Mouse (Mus musculus): ENCODE data around the gene Slc43a2. TPM values are rescaled to one million over a fixed set of nuclear protein-coding genes. Genes with fewer than 3 reads are reported as not detected.

Slc43a2 gene
- polyA plus RNA-seq, 1 experiment from 2014 or later: 5.9 TPM

DNA sequence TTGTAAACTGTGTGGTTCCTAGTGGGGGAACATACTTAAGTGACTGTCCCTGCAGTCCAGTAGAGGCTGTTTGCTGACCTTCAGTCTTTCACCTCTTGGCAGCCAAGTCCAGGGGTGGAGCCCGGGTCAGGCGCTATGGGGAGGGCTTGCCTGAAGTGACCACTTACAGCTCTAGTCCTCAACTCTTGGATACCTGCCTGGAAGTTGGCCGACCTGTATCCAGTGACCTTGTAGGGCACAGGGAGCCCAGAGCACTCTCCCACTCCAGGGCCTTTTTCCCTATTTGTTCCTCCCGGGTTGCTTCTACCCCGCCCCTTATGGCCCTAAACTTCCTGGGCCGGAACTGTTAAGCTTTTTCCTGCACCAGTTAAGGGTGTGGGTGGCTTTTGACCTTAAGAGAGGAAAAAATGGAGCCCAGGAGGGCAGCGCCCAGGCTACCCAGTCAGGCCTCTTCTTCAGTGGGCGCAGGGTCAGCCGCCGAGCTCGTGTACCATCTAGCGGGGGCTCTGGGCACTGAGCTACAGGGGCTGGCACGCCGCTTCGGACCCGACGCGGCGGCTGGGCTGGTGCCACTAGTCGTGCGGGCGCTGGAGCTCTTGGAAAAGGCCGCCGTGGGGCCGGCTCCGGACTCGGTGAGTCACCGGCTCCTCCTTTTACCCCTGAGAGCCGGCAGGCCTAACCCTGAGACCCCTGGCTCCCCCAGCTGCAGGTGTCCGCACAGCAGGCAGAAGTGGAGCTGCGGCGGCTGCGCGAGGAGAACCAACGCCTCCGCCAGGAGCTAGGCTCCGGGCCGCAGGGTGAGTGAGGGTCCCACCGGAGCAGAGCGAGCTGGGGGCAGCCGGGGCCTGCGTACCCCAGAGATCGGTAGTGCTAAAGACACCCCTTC, 21.5 kb upstream of the Slc43a2 start, which contains the start of gene Rilp:
Gene Rilp, plus strand, starts transcription at position 354 of the 886 bp plus-strand sequence.
- 3% methylated on average over 42 of the region's 43 CpGs for WGBS

DNA sequence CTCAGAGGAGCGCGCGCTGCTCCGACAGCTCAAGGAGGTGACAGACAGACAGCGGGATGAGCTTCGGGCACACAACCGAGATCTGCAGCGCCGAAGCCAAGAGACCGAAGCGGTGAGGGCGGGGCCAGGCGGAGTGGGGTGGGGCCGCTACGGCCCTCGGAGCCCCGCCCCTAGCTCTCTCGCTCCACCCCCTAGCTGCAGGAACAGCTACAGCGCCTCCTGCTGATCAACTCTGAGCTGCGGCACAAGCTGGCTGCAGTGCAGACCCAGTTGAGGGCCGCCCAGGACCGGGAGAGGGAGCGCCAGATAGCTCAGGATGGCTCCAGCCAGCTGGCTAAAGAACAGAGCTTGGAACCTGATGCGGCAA, 20.9 kb upstream of the Slc43a2 start:
- H3K36me3 ChIP-seq (ENCODE audit: control insufficient read depth, insufficient read depth, low read length): peaks cover 17% of the 10 kb centered on the region
- peak overlapping the region; percentile 76 for H3K4me2 ChIP-seq (replicated peaks; ENCODE audit: low read depth, low read length)
- peak overlapping the region; percentile 57 for H3K9ac ChIP-seq (ENCODE audit: low read depth, low read length)
- no peaks in the 10 kb centered on the region for H3K27me3 ChIP-seq (ENCODE audit: control insufficient read depth, insufficient read depth, low read length)
- peak; percentile 95 for DNase-seq (ENCODE audit: low spot score)
- H3K4me3 ChIP-seq (ENCODE audit: low read depth, low read length): peak overlapping the region; percentile 39
- H3K27ac ChIP-seq (ENCODE audit: low read depth, low read length): peak overlapping the region; percentile 56; the same call in 1 of the 2 replicates
- peaks cover 4% of the 10 kb centered on the region; the same call in 1 of the 2 replicates for H3K4me1 ChIP-seq (replicated peaks; ENCODE audit: control insufficient read depth, insufficient read depth, low read length)
- peak; percentile 89 for ATAC-seq (ENCODE audit: low FRiP score)
- WGBS: 2% methylated on average over 21 of the region's 24 CpGs
- no peaks in the 10 kb centered on the region for H3K9me3 ChIP-seq (ENCODE audit: control insufficient read depth, low read length)

More for the DNA sequence above, 21.5 kb upstream of the Slc43a2 start, which contains the start of gene Rilp:
- H3K4me2 ChIP-seq (replicated peaks; ENCODE audit: low read depth, low read length): peak within 1 kb of the TSS; percentile 76
- H3K9me3 ChIP-seq (ENCODE audit: control insufficient read depth, low read length): no peaks in the 10 kb centered on the region
- H3K27ac ChIP-seq (ENCODE audit: low read depth, low read length): peak within 1 kb of the TSS; percentile 56; the same call in 1 of the 2 replicates
- H3K9ac ChIP-seq (ENCODE audit: low read depth, low read length): peak within 1 kb of the TSS; percentile 57
- ATAC-seq (ENCODE audit: low FRiP score) (peak; percentile 90), DNase-seq (ENCODE audit: low spot score) (peak; percentile 74)
- H3K4me3 ChIP-seq (ENCODE audit: low read depth, low read length): peak within 1 kb of the TSS; percentile 39
- H3K36me3 ChIP-seq (ENCODE audit: control insufficient read depth, insufficient read depth, low read length): peaks cover 20% of the 10 kb centered on the region
- H3K27me3 ChIP-seq (ENCODE audit: control insufficient read depth, insufficient read depth, low read length): no peaks in the 10 kb centered on the region
- H3K4me1 ChIP-seq (replicated peaks; ENCODE audit: control insufficient read depth, insufficient read depth, low read length): peaks cover 4% of the 10 kb centered on the region; the same call in 1 of the 2 replicates

DNA sequence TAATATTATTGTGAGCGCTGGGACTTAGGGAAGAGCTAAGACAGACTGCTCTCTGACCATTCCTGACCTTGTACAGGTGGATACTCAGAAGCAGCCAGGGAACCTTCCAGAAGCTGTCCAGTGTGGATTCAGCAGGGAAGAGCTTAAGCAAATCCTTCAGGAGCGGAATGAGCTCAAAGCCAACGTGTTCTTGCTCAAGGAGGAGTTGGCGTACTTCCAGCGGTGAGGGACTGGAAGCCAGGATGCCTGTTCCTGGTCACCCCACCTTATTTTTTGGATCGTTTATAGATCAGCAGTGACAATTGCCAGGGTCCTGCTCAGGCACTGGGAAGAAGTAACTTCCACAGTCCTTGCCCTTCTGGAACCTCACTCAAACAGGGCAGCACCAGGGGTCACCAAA, 20.3 kb upstream of the Slc43a2 start:
- Histone ChIP-seq H3K36me3 (ENCODE audit: control insufficient read depth, insufficient read depth, low read length) (peaks cover 11% of the 10 kb centered on the region), H3K4me3 (ENCODE audit: low read depth, low read length) (no peak overlapping the region), H3K9ac (ENCODE audit: low read depth, low read length) (no peak overlapping the region), H3K4me2 (replicated peaks; ENCODE audit: low read depth, low read length) (no peak overlapping the region), H3K4me1 (replicated peaks; ENCODE audit: control insufficient read depth, insufficient read depth, low read length) (peaks cover 4% of the 10 kb centered on the region; the same call in 1 of the 2 replicates), H3K9me3 (ENCODE audit: control insufficient read depth, low read length) (no peaks in the 10 kb centered on the region), H3K27me3 (ENCODE audit: control insufficient read depth, insufficient read depth, low read length) (no peaks in the 10 kb centered on the region), H3K27ac (ENCODE audit: low read depth, low read length) (no peak overlapping the region)
- WGBS: 88% methylated on average over 6 of the region's 6 CpGs
- DNase-seq (ENCODE audit: low spot score) (no peak), ATAC-seq (ENCODE audit: low FRiP score) (no peak)

DNA sequence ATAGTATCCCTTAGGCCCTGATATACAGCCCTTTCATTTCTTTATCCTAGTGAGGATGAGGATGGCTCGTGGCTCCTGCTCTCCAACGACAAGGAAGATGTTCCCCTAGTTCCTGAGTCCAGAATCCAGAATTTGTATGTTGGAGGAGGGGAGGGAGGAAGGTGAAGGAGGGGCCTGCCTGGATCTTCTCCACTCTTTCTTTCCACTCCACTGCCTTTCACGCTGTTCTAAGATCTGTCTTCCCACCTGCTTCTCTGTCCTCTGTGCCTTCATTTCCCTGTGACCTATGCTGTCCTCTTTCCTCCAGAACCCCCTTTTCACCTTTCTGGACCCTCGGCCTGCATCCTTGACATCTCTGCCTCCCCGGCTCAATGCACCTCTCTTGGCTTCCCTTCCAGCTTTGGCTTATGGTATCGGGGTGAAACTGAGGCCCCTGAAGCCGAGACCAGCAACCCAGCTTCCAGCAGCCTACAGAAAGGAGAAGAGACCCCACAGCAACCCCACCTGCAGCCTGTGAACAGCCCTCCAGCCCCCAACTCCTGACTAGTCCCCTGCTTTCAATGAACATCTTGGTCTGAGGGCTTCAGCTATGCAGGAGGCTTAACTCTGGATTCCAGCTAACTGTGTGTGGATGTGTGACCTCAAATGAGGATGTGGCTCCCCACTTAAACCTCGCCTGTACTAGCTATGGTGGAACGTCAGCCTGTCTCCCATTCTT, 19.0 kb upstream of the Slc43a2 start:
- DNase-seq (ENCODE audit: low spot score) (no peak), ATAC-seq (ENCODE audit: low FRiP score) (no peak)
- H3K4me2 ChIP-seq (replicated peaks; ENCODE audit: low read depth, low read length): no peak overlapping the region
- 79% methylated on average over 9 of the region's 9 CpGs for WGBS
- H3K4me3 ChIP-seq (ENCODE audit: low read depth, low read length): no peak overlapping the region
- no peaks in the 10 kb centered on the region for H3K9me3 ChIP-seq (ENCODE audit: control insufficient read depth, low read length)
- no peak overlapping the region for H3K9ac ChIP-seq (ENCODE audit: low read depth, low read length)
- peaks cover 8% of the 10 kb centered on the region for H3K36me3 ChIP-seq (ENCODE audit: control insufficient read depth, insufficient read depth, low read length)
- H3K4me1 ChIP-seq (replicated peaks; ENCODE audit: control insufficient read depth, insufficient read depth, low read length): peaks cover 4% of the 10 kb centered on the region; the same call in 1 of the 2 replicates
- no peak overlapping the region for H3K27ac ChIP-seq (ENCODE audit: low read depth, low read length)
- H3K27me3 ChIP-seq (ENCODE audit: control insufficient read depth, insufficient read depth, low read length): no peaks in the 10 kb centered on the region

DNA sequence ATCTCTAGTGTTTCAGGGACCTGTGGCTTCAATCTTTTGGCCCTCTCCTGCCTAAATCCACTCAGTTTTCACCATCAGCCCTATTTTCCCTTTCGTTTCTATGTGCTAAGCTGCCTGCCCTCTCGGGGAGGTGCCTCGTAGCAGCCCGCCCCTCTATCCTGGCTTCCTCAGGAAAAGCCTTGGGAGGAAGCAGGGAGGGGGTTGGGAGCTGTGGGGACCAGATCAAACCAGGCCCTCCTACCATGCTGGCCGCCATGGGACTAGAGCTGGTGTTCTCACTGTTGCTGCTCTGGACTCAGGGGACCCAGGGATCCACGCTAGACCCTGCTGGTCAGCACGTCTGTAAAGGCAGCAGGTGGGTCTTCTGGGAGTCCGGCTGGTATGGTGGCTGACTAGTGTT, 18.2 kb upstream of the Slc43a2 start, which contains the start of gene Scarf1:
Gene Scarf1, plus strand, starts transcription at position 205 of the 400 bp plus-strand sequence.
- 0 out of 2 replicates have a peak within 1 kb of the TSS, but pooled peaks have one; percentile 1 for H3K9ac ChIP-seq (ENCODE audit: low read depth, low read length)
- H3K9me3 ChIP-seq (ENCODE audit: control insufficient read depth, low read length): no peaks in the 10 kb centered on the region
- H3K4me1 ChIP-seq (replicated peaks; ENCODE audit: control insufficient read depth, insufficient read depth, low read length): peaks cover 4% of the 10 kb centered on the region; the same call in 1 of the 2 replicates
- H3K27ac ChIP-seq (ENCODE audit: low read depth, low read length): no peak within 1 kb of the TSS
- ATAC-seq (ENCODE audit: low FRiP score): no peak
- no peaks in the 10 kb centered on the region for H3K27me3 ChIP-seq (ENCODE audit: control insufficient read depth, insufficient read depth, low read length)
- peaks cover 5% of the 10 kb centered on the region for H3K36me3 ChIP-seq (ENCODE audit: control insufficient read depth, insufficient read depth, low read length)
- no peak within 1 kb of the TSS for H3K4me2 ChIP-seq (replicated peaks; ENCODE audit: low read depth, low read length)
- no peak for DNase-seq (ENCODE audit: low spot score)
- no peak within 1 kb of the TSS for H3K4me3 ChIP-seq (ENCODE audit: low read depth, low read length)
- 47% methylated on average over 8 of the region's 8 CpGs for WGBS

DNA sequence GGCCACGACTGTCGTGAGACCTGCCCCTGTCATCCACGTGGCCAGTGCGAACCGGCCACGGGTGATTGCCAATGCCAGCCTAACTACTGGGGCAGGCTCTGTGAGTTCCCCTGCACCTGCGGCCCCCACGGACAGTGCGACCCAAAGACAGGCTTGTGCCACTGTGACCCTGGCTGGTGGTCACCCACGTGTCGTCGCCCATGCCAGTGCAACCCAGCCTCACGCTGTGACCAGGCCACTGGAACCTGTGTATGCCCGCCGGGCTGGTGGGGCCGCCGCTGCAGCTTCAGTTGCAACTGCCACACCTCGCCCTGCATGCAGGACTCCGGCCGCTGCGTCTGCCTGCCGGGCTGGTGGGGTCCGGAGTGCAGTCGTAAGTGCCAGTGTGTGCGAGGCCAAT, 16.3 kb upstream of the Slc43a2 start:
- no peak for ATAC-seq (ENCODE audit: low FRiP score)
- no peak overlapping the region for H3K4me2 ChIP-seq (replicated peaks; ENCODE audit: low read depth, low read length)
- H3K4me3 ChIP-seq (ENCODE audit: low read depth, low read length): no peak overlapping the region
- H3K9ac ChIP-seq (ENCODE audit: low read depth, low read length): no peak overlapping the region
- no peaks in the 10 kb centered on the region for H3K9me3 ChIP-seq (ENCODE audit: control insufficient read depth, low read length)
- no peak for DNase-seq (ENCODE audit: low spot score)
- H3K36me3 ChIP-seq (ENCODE audit: control insufficient read depth, insufficient read depth, low read length): no peaks in the 10 kb centered on the region
- H3K4me1 ChIP-seq (replicated peaks; ENCODE audit: control insufficient read depth, insufficient read depth, low read length): no peaks in the 10 kb centered on the region
- no peak overlapping the region for H3K27ac ChIP-seq (ENCODE audit: low read depth, low read length)
- H3K27me3 ChIP-seq (ENCODE audit: control insufficient read depth, insufficient read depth, low read length): no peaks in the 10 kb centered on the region
- WGBS: 92% methylated on average over 25 of the region's 25 CpGs

DNA sequence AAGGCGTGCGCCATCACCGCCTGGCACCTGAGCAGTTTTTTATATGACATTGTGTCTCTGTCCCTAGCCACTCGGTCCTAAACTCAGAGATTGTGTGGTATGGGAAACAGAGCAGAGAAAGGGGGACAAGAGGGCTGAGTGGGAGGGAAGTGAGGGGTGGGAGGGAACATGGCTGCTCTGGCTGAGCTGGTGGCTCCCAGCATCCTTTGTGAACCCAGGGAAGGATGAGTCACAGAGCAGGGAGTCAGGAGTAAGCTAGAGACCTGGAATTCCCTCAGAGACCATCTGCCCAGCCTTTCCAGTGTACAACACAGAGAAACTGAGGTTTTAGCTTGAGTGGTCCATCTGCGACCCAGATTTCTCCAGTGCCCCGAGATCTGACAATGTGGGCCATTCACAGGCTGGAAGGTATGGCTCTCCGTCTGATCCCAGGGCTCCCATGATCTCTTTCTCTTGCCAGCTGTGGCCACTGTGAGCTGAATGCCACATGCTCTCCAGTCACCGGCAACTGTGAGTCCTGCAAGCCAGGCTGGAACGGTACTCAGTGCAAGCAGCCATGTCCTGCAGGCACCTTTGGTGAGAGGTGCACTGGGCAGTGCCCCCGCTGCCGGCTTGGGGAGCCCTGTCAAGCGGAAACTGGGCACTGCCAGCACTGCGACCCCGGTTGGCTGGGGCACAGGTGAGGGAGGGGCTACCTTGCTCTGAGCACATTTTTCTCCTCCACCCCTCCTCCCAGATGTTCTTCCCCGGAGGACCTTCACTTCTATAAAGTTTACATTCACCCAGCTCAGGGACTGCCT, 11.5 kb upstream of the Slc43a2 start:
- no peak for ATAC-seq (ENCODE audit: low FRiP score)
- H3K27me3 ChIP-seq (ENCODE audit: control insufficient read depth, insufficient read depth, low read length): no peaks in the 10 kb centered on the region
- no peak for DNase-seq (ENCODE audit: low spot score)
- H3K27ac ChIP-seq (ENCODE audit: low read depth, low read length): no peak overlapping the region
- H3K4me2 ChIP-seq (replicated peaks; ENCODE audit: low read depth, low read length): no peak overlapping the region
- H3K9ac ChIP-seq (ENCODE audit: low read depth, low read length): no peak overlapping the region
- H3K9me3 ChIP-seq (ENCODE audit: control insufficient read depth, low read length): no peaks in the 10 kb centered on the region
- no peaks in the 10 kb centered on the region for H3K4me1 ChIP-seq (replicated peaks; ENCODE audit: control insufficient read depth, insufficient read depth, low read length)
- no peaks in the 10 kb centered on the region for H3K36me3 ChIP-seq (ENCODE audit: control insufficient read depth, insufficient read depth, low read length)
- WGBS: 81% methylated on average over 15 of the region's 15 CpGs
- no peak overlapping the region for H3K4me3 ChIP-seq (ENCODE audit: low read depth, low read length)

DNA sequence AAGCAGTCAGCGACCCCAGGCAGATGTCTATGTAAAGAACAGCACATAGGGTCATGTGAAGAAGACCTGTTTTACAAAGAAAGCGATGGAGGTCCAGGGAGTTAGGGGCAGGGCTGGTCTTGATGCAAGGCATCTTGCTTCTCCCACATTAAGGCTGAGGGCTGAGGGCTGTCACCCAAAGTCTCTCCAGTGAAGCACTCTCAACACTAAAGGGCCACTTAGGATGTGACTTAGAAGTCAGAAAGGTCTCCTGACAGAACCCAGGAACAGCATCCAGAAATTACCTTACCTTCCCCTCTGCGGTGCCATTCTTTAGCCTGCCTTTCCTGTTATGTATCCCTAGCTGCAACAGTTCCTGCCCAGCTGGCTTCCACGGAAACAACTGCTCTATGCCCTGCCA, 9.9 kb upstream of the Slc43a2 start:
- H3K4me2 ChIP-seq (replicated peaks; ENCODE audit: low read depth, low read length): no peak overlapping the region
- H3K9me3 ChIP-seq (ENCODE audit: control insufficient read depth, low read length): no peaks in the 10 kb centered on the region
- no peak overlapping the region for H3K27ac ChIP-seq (ENCODE audit: low read depth, low read length)
- H3K36me3 ChIP-seq (ENCODE audit: control insufficient read depth, insufficient read depth, low read length): no peaks in the 10 kb centered on the region
- no peaks in the 10 kb centered on the region for H3K4me1 ChIP-seq (replicated peaks; ENCODE audit: control insufficient read depth, insufficient read depth, low read length)
- WGBS: 89% methylated on average over 4 of the region's 4 CpGs
- no peaks in the 10 kb centered on the region for H3K27me3 ChIP-seq (ENCODE audit: control insufficient read depth, insufficient read depth, low read length)
- H3K4me3 ChIP-seq (ENCODE audit: low read depth, low read length): no peak overlapping the region
- DNase-seq (ENCODE audit: low spot score) (no peak), ATAC-seq (ENCODE audit: low FRiP score) (no peak)
- H3K9ac ChIP-seq (ENCODE audit: low read depth, low read length): no peak overlapping the region
